Mouse (Mus musculus) intestine, embryonic 14.5 days (tissue): ENCODE data around the gene Msh3. TPM values are rescaled to one million over a fixed set of nuclear protein-coding genes. Genes with fewer than 3 reads are reported as not detected.
"Not testable (repeated sequence)": the region's sequence is repeated elsewhere in the genome, so short reads cannot be mapped to it uniquely, and the experiment has no call there.

Experiments
- ATAC-seq: fragments of 200-750 bp; cut with Nextera tagmentation; replicated peaks from 2 replicates; pipeline ENCODE4 v1.8.0; 2017; ENCODE audit warnings: low read depth, moderate number of reproducible peaks, moderate TSS enrichment, moderate library complexity; ENCODE audit not compliant: low FRiP score, low TSS enrichment
- DNase-seq: peaks from one replicate; pipeline ENCODE4 v3.0.0-alpha.2; 2018; ENCODE audit warnings: low spot score
- H3K27ac ChIP-seq: fragments of 300-500 bp; sonication (generic); 2 replicates; pipeline ENCODE4 v1.5.1; 2014; ENCODE audit warnings: low read depth, mild to moderate bottlenecking, control low read depth
- H3K27me3 ChIP-seq: fragments of 300-500 bp; sonication (generic); replicated peaks from 2 replicates; pipeline ENCODE4 v1.6.1; 2014; ENCODE audit warnings: low read length, control low read depth; ENCODE audit not compliant: control insufficient read depth, insufficient read depth
- H3K36me3 ChIP-seq: fragments of 300-500 bp; sonication (generic); 2 replicates; pipeline ENCODE4 v1.6.1; 2014; ENCODE audit warnings: low read length, control low read depth; ENCODE audit not compliant: control insufficient read depth, insufficient read depth
- H3K4me1 ChIP-seq: fragments of 300-500 bp; sonication (generic); replicated peaks from 2 replicates; pipeline ENCODE4 v1.6.1; 2014; ENCODE audit warnings: low read length, control low read depth, mixed read lengths; ENCODE audit not compliant: control insufficient read depth, insufficient read depth
- H3K4me2 ChIP-seq: fragments of 300-500 bp; sonication (generic); 2 replicates; pipeline ENCODE4 v1.6.1; 2014; ENCODE audit warnings: low read length
- H3K4me3 ChIP-seq: fragments of 300-500 bp; sonication (generic); 2 replicates; pipeline ENCODE4 v1.5.1; 2014; ENCODE audit warnings: low read depth, low read length, control low read depth, mixed read lengths
- H3K9ac ChIP-seq: fragments of 300-500 bp; sonication (generic); 2 replicates; pipeline ENCODE4 v1.6.1; 2014; ENCODE audit warnings: mild to moderate bottlenecking, low read length
- H3K9me3 ChIP-seq: fragments of 300-500 bp; sonication (generic); 2 replicates; pipeline ENCODE4 v1.6.1; 2016; ENCODE audit warnings: low read length, control low read depth; ENCODE audit not compliant: control insufficient read depth
- WGBS: fragments of 180-500 bp; shearing (Covaris S2); extraction: QIAGEN DNeasy Blood & Tissue Kit; methylation state at CpG from one replicate; pipeline ENCODE4 v1.1.7; 2014; 5-methylcytosine and 5-hydroxymethylcytosine counted together
- polyA plus RNA-seq: library from polyadenylated mRNA; unstranded; fragments of >200 nt; fragmentation: Nextera tagmentation; extraction: Ambion mirVana; gene quantifications from 2 replicates; pipeline ENCODE4 v1.2.1, GENCODE M21; 2014

Gene Msh3
- polyA plus RNA-seq, 1 experiment from 2014 or later, result 30.2 TPM

DNA sequence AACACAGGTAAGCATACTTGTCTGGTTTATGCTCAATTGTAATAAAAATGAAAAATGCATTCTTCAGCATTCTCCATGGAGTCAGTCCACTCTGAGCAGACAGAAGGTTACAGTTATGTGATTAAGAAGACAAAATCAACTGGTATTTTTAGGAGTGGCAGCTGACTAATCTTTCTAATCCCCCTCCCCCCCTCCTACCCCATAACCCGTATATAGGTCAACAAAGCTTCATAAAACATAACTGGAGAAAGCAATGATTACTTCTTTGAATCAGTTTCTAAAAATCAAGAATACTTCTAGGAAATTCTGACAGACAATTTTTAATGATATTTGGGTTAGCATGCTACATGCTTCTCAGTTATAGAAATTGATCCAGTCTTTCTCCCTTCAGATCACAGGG, 126.8 kb downstream of the Msh3 start:
- H3K4me1 ChIP-seq, result no peaks in the 10 kb centered on the region
- H3K36me3 ChIP-seq, result no peaks in the 10 kb centered on the region
- no peaks in the 10 kb centered on the region for H3K27me3 ChIP-seq
- no peak overlapping the region for H3K9ac ChIP-seq
- DNase-seq, result no peak
- H3K4me3 ChIP-seq, result no peak overlapping the region
- 58% methylated on average over 1 of the region's 1 CpGs for WGBS
- no peak overlapping the region for H3K27ac ChIP-seq
- H3K4me2 ChIP-seq, result no peak overlapping the region
- no peaks in the 10 kb centered on the region for H3K9me3 ChIP-seq
- ATAC-seq, result no peak

DNA sequence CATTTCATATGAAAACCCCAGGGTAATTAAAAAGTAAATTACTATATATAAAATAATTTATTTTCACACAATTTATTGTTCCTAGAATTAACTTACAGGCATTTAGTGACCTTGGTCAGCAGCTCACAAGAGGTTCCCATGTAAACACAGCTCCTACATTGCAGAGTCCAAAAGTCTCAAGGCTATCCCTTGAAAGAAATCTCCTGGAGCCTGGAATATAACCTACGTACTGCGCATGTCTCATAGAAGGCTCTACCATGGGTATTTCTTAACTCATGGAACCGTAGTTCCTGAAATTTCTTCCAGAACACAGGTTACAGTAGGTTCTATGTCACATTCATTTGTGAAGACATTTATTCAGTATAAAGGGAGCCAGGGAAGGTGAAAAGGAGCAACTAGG, 131.2 kb downstream of the Msh3 start:
- Histone ChIP-seq H3K4me1 (no peaks in the 10 kb centered on the region), H3K27ac (no peak overlapping the region), H3K4me2 (no peak overlapping the region), H3K36me3 (0 out of 2 replicates have a peak, but pooled peaks cover 5% of the 10 kb centered on the region), H3K4me3 (no peak overlapping the region), H3K9ac (no peak overlapping the region), H3K9me3 (no peaks in the 10 kb centered on the region), H3K27me3 (no peaks in the 10 kb centered on the region)
- no peak for DNase-seq
- 96% methylated on average over 3 of the region's 3 CpGs for WGBS
- no peak for ATAC-seq

DNA sequence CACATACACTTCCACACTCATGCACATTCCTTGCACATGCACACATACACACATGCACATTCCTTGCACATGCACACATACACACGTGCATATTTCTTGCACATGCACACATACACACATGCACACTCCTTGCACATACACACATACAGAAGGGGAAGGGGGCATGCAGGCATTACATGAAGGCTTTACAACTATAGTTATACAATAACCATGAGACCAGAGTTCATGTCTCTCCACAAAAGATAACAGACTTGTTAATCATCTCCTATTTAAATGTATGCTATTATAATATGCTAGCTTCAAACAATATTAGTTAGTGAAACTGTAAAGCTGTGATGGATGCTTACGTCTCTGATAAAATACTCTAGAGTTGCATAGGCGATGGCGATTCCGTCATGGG, 132.0 kb downstream of the Msh3 start:
- ATAC-seq, result no peak
- H3K27ac ChIP-seq, result no peak overlapping the region
- H3K4me3 ChIP-seq, result no peak overlapping the region

DNA sequence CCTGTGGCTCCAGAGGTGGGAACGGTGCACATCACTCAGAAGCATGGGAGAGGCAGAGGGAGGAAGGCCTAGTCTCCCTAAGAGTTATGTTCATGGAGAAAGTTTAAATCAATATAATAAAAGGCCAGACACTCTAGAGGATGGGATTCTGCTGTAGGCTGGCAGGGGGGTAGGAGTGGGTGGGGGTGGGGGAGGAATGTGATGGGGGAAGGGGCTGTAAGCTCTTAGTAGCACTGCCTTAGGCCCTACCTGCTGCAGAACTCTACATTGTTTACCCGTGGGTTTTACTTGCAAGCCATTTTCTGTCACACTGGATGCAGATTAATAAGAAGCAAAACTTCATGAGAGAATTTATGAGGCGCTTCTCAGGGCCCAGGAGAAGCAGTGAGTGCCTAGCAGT, 135.0 kb downstream of the Msh3 start:
- Histone ChIP-seq H3K27me3 (no peaks in the 10 kb centered on the region), H3K9me3 (no peaks in the 10 kb centered on the region), H3K4me1 (no peaks in the 10 kb centered on the region), H3K27ac (no peak overlapping the region), H3K36me3 (0 out of 2 replicates have a peak, but pooled peaks cover 5% of the 10 kb centered on the region), H3K4me2 (no peak overlapping the region), H3K4me3 (no peak overlapping the region), H3K9ac (no peak overlapping the region)
- no peak for DNase-seq
- 54% methylated on average over 3 of the region's 3 CpGs for WGBS
- ATAC-seq, result no peak

More for the DNA sequence above, 132.0 kb downstream of the Msh3 start:
- no peak overlapping the region for H3K4me2 ChIP-seq
- no peaks in the 10 kb centered on the region for H3K4me1 ChIP-seq
- no peak for DNase-seq
- no peak overlapping the region for H3K9ac ChIP-seq
- H3K36me3 ChIP-seq, result 0 out of 2 replicates have a peak, but pooled peaks cover 5% of the 10 kb centered on the region
- H3K27me3 ChIP-seq, result no peaks in the 10 kb centered on the region
- H3K9me3 ChIP-seq, result no peaks in the 10 kb centered on the region
- WGBS, result 92% methylated on average over 5 of the region's 5 CpGs

DNA sequence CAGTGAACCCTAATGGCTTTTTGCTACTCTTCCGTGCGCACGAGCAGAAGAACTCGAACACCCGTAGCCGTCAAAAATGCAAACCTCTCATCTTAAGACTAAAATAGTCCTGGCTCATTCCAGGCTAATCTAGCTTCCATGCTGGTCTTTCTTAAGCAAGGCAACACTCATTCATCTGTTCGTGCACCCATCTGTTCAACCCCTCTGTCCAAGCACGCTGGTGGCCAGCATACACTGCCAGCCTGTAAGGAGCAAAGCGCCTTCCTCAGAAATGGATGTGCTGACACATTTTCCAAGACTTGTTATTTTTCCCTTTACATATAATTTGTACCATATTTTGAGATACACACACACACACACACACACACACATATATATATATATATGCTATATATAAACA, 137.6 kb downstream of the Msh3 start:
- Histone ChIP-seq H3K9me3 (no peaks in the 10 kb centered on the region), H3K27ac (no peak overlapping the region), H3K4me2 (no peak overlapping the region), H3K36me3 (peaks cover 16% of the 10 kb centered on the region; the same call in 1 of the 2 replicates), H3K27me3 (no peaks in the 10 kb centered on the region), H3K4me1 (no peaks in the 10 kb centered on the region), H3K4me3 (no peak overlapping the region), H3K9ac (no peak overlapping the region)
- ATAC-seq (no peak), DNase-seq (no peak)
- WGBS, result 94% methylated on average over 9 of the region's 9 CpGs

- 64% methylated on average over 2 of the region's 2 CpGs for WGBS
- Histone ChIP-seq H3K27me3 (no peaks in the 10 kb centered on the region), H3K4me3 (no peak overlapping the region), H3K27ac (no peak overlapping the region), H3K36me3 (no peaks in the 10 kb centered on the region), H3K9ac (no peak overlapping the region), H3K4me2 (no peak overlapping the region), H3K4me1 (no peaks in the 10 kb centered on the region), H3K9me3 (no peaks in the 10 kb centered on the region)
- no peak for DNase-seq
- ATAC-seq, result no peak
These were observed 157.9 kb downstream of the Msh3 start for GRCm38 (mm10) chr13:92196860-92197259.

- H3K9ac ChIP-seq, ATAC-seq, H3K9me3 ChIP-seq, H3K4me1 ChIP-seq, DNase-seq, H3K36me3 ChIP-seq, H3K27ac ChIP-seq, H3K27me3 ChIP-seq, H3K4me3 ChIP-seq, H3K4me2 ChIP-seq: not testable (repeated sequence)
- 79% methylated on average over 5 of the region's 5 CpGs for WGBS
These were observed 161.0 kb downstream of the Msh3 start for GRCm38 (mm10) chr13:92193806-92194205.

GRCm38 (mm10) chr13:92172686-92173085, 182.1 kb downstream of the Msh3 start:
- not testable (repeated sequence) for H3K9me3 ChIP-seq, H3K36me3 ChIP-seq, ATAC-seq, DNase-seq, H3K9ac ChIP-seq, H3K4me3 ChIP-seq, H3K4me2 ChIP-seq, H3K27ac ChIP-seq, H3K4me1 ChIP-seq, H3K27me3 ChIP-seq
- 86% methylated on average over 8 of the region's 8 CpGs for WGBS
